Mouse (Mus musculus) forebrain, embryonic 10.5 days (tissue): ENCODE data around the gene Misp. TPM values are rescaled to one million over a fixed set of nuclear protein-coding genes. Genes with fewer than 3 reads are reported as not detected.

Experiments used
- DNase-seq: peaks from one replicate; pipeline ENCODE4 v3.0.0-alpha.2; 2017; ENCODE audit warnings: low spot score; ENCODE audit errors: extremely low spot score
- H3K27ac ChIP-seq: fragments of 300-500 bp; sonication (generic); 2 replicates; pipeline ENCODE4 v1.5.1; 2016; ENCODE audit warnings: mild to moderate bottlenecking
- H3K27me3 ChIP-seq: fragments of 300-500 bp; sonication (generic); 2 replicates; pipeline ENCODE4 v1.6.1; 2016; ENCODE audit warnings: mild to moderate bottlenecking; ENCODE audit not compliant: poor library complexity, severe bottlenecking
- H3K36me3 ChIP-seq: fragments of 300-500 bp; sonication (generic); replicated peaks from 2 replicates; pipeline ENCODE4 v1.6.1; 2016; ENCODE audit warnings: mild to moderate bottlenecking, moderate library complexity
- H3K4me1 ChIP-seq: fragments of 300-500 bp; sonication (generic); 2 replicates; pipeline ENCODE4 v1.6.1; 2016
- H3K4me3 ChIP-seq: fragments of 300-500 bp; sonication (generic); 2 replicates; pipeline ENCODE4 v1.5.1; 2016; ENCODE audit warnings: mild to moderate bottlenecking, moderate library complexity
- H3K9me3 ChIP-seq: fragments of 300-500 bp; sonication (generic); 2 replicates; pipeline ENCODE4 v1.6.1; 2016; ENCODE audit warnings: mild to moderate bottlenecking, moderate library complexity
- WGBS: fragments of 180-500 bp; shearing (Covaris S2); methylation state at CpG from one replicate; pipeline ENCODE4 v1.1.7; 2016; 5-methylcytosine and 5-hydroxymethylcytosine counted together
- microRNA-seq: library from miRNA; unstranded; fragments of <30 nt; microRNA quantifications from one replicate; pipeline ENCODE4, GENCODE M21; 2017
- polyA plus RNA-seq: library from polyadenylated mRNA; unstranded; fragments of >200 nt; fragmentation: Nextera tagmentation; extraction: Ambion mirVana; gene quantifications from 2 replicates; pipeline ENCODE4 v1.2.1, GENCODE M21; 2016

Misp gene
- polyA plus RNA-seq, 1 experiment from 2014 or later: 1.0 TPM

DNA sequence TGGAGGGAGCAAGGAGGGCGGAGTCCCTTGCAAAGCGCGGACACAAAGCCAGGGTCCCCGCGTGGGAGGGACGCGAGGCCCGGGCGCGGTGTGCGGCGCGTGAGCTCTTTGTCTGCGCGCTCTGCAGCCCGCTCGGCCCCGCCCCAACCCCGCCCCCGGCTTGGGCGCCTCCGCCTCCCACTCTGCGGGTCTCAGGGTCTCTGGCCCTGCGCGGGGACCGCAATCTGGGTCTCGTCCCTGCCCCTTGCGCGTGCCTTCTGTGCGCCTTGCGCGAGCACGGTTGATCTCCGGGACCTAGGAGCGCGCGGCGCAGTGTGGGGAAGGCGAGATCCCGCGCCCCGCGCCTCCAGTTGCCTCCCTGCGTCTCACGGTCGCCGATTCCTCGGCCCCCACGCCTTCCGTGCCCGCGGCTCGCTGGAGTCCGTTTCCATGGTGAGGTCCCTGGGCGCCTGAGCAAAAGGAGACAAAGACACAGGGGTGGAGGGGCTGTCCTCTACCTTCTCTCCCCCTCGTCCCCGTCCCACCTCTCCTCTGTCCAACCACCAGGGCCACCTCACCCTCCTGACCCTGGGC is 53.6 kb downstream of the Misp start, which contains the start of the genes Prtn3 and Plppr3:
Gene Prtn3 (plus strand): TSS at position 187 of the 573 bp plus-strand sequence.
Gene Plppr3 (minus strand): TSS at position 345 of the 573 bp plus-strand sequence.
- under 1% methylated on average over 57 of the region's 57 CpGs for WGBS
- Histone ChIP-seq H3K27me3 (peaks cover 24% of the 10 kb centered on the region), H3K4me1 (peaks cover 50% of the 10 kb centered on the region), H3K4me3 (peak within 1 kb of the TSS; percentile 71), H3K9me3 (no peaks in the 10 kb centered on the region), H3K36me3 (peaks cover 34% of the 10 kb centered on the region), H3K27ac (peak within 1 kb of the TSS; percentile 97)
- peak; percentile 78 for DNase-seq

- H3K27me3 ChIP-seq: peaks cover 52% of the 10 kb centered on the region
- WGBS: 58% methylated on average over 1 of the region's 1 CpGs
- no peak overlapping the region for H3K4me3 ChIP-seq
- H3K36me3 ChIP-seq: peaks cover 8% of the 10 kb centered on the region
- peaks cover 61% of the 10 kb centered on the region for H3K4me1 ChIP-seq
- no peak overlapping the region for H3K27ac ChIP-seq
- no peak for DNase-seq
- no peaks in the 10 kb centered on the region for H3K9me3 ChIP-seq
Measured at GRCm38 (mm10) chr10:79877174-79877573, 56.4 kb downstream of the Misp start.

GRCm38 (mm10) chr10:79877757-79878156 is 57.0 kb downstream of the Misp start:
- WGBS: 55% methylated on average over 12 of the region's 12 CpGs
- Histone ChIP-seq H3K36me3 (peaks cover 2% of the 10 kb centered on the region), H3K9me3 (no peaks in the 10 kb centered on the region), H3K27me3 (peaks cover 57% of the 10 kb centered on the region), H3K27ac (no peak overlapping the region), H3K4me3 (no peak overlapping the region), H3K4me1 (peaks cover 62% of the 10 kb centered on the region)
- DNase-seq: no peak

DNA sequence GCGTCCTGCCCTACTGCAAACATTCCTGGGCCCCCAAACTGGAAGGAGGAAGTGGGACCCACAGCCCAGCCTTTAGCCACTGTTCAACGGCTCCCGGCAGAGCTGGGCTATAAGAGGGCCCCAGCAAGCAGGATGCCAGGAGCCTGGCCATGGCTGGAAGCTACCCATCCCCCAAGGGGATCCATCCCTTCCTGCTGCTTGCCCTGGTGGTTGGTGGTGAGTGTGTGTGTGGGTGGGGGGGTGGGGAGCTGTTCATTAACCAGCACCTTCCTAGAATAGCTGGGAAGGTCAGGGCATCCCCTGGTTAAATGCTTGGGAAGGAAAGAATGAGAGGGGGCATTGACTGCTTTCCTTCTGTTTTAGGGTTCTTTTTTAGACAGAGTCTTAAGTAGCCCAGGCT is 58.7 kb downstream of the Misp start:
- 45% methylated on average over 3 of the region's 3 CpGs for WGBS
- H3K27me3 ChIP-seq: peaks cover 75% of the 10 kb centered on the region
- H3K4me1 ChIP-seq: peaks cover 53% of the 10 kb centered on the region
- no peak overlapping the region for H3K4me3 ChIP-seq
- H3K27ac ChIP-seq: no peak overlapping the region
- no peaks in the 10 kb centered on the region for H3K36me3 ChIP-seq
- DNase-seq: no peak
- H3K9me3 ChIP-seq: no peaks in the 10 kb centered on the region

Small RNA genes lying within 50 kb of the gene (microRNA-seq; reads per million reads assigned to microRNA genes)
- gene Mir6910: not detected

Other genes with a start within 250 kb of the Misp start
- not detected in 2 replicates for gene Theg, start 233.7 kb upstream of the Misp start, polyA plus RNA-seq
- gene C2cd4c, start 207.0 kb upstream of the Misp start, polyA plus RNA-seq: not detected in 2 replicates
- gene Shc2, start 183.1 kb upstream of the Misp start, polyA plus RNA-seq: 9.5 and 12.4 TPM in 2 replicates
- not detected in 2 replicates for gene Odf3l2, start 175.3 kb upstream of the Misp start, polyA plus RNA-seq
- 0.90 and 1.5 TPM in 2 replicates for gene Madcam1, start 156.4 kb upstream of the Misp start, polyA plus RNA-seq
- 59.7 and 63.8 TPM in 2 replicates for gene Tpgs1, start 151.6 kb upstream of the Misp start, polyA plus RNA-seq
- gene Cdc34, start 138.8 kb upstream of the Misp start, polyA plus RNA-seq: 253 and 264 TPM in 2 replicates
- gene Gzmm, start 132.0 kb upstream of the Misp start, polyA plus RNA-seq: 0.84 and 1.0 TPM in 2 replicates
- 598 and 623 TPM in 2 replicates for gene Bsg, start 116.5 kb upstream of the Misp start, polyA plus RNA-seq
- gene Hcn2, start 104.4 kb upstream of the Misp start, polyA plus RNA-seq: 0.06 TPM in 1 of 2 replicates, not detected in the other
- 50.9 and 52.9 TPM in 2 replicates for gene Polrmt, start 74.4 kb upstream of the Misp start, polyA plus RNA-seq
- gene Fgf22, start 65.9 kb upstream of the Misp start, polyA plus RNA-seq: 0.36 and 0.64 TPM in 2 replicates
- gene Rnf126, start 54.0 kb upstream of the Misp start, polyA plus RNA-seq: 92.4 and 113 TPM in 2 replicates
- 1.1 and 1.5 TPM in 2 replicates for gene Fstl3, start 43.7 kb upstream of the Misp start, polyA plus RNA-seq
- not detected in 2 replicates for gene Prss57, start 30.0 kb upstream of the Misp start, polyA plus RNA-seq
- gene Palm, start 27.4 kb upstream of the Misp start, polyA plus RNA-seq: 114 and 119 TPM in 2 replicates
- gene Ptbp1, start 33.4 kb downstream of the Misp start, polyA plus RNA-seq: 370 and 377 TPM in 2 replicates
- gene Prtn3, start 53.5 kb downstream of the Misp start, polyA plus RNA-seq: 8.1 TPM in 2 replicates
- 91.4 and 102 TPM in 2 replicates for gene Plppr3, start 53.6 kb downstream of the Misp start, polyA plus RNA-seq
- gene Elane, start 65.3 kb downstream of the Misp start, polyA plus RNA-seq: not detected in 2 replicates
- gene Cfd, start 69.9 kb downstream of the Misp start, polyA plus RNA-seq: not detected in 2 replicates
- 61.8 and 65.7 TPM in 2 replicates for gene Med16, start 87.9 kb downstream of the Misp start, polyA plus RNA-seq
- 1.9 TPM in 1 of 2 replicates, not detected in the other for gene Gm26602, start 89.9 kb downstream of the Misp start, polyA plus RNA-seq
- gene Kiss1r, start 96.0 kb downstream of the Misp start, polyA plus RNA-seq: 0.28 and 0.48 TPM in 2 replicates
- gene R3hdm4, start 100.2 kb downstream of the Misp start, polyA plus RNA-seq: 112 and 116 TPM in 2 replicates
- 12.5 and 13.0 TPM in 2 replicates for gene Arid3a, start 106.1 kb downstream of the Misp start, polyA plus RNA-seq
- 165 and 167 TPM in 2 replicates for gene Wdr18, start 139.2 kb downstream of the Misp start, polyA plus RNA-seq
- gene Grin3b, start 149.7 kb downstream of the Misp start, polyA plus RNA-seq: 0.20 and 0.31 TPM in 2 replicates
- 8.4 and 9.6 TPM in 2 replicates for gene Tmem259, start 163.3 kb downstream of the Misp start, polyA plus RNA-seq
- gene Cnn2, start 167.6 kb downstream of the Misp start, polyA plus RNA-seq: 222 and 226 TPM in 2 replicates
- 2.9 and 3.1 TPM in 2 replicates for gene Abca7, start 175.5 kb downstream of the Misp start, polyA plus RNA-seq
- gene Arhgap45, start 195.7 kb downstream of the Misp start, polyA plus RNA-seq: 8.0 and 9.1 TPM in 2 replicates
- 279 and 286 TPM in 2 replicates for gene Polr2e, start 218.8 kb downstream of the Misp start, polyA plus RNA-seq
- 670 and 692 TPM in 2 replicates for gene Gpx4, start 226.2 kb downstream of the Misp start, polyA plus RNA-seq